Mouse (Mus musculus) liver, embryonic 14.5 days (tissue): ENCODE data around the gene Hmcn2.

Source experiments
- CTCF ChIP-seq: IDR thresholded peaks from 2 replicates; pipeline ENCODE4 v1.5.1; 2016; ENCODE audit warnings: antibody characterized with exemption, low read depth, control low read depth
- EP300 ChIP-seq: IDR thresholded peaks from 2 replicates; pipeline ENCODE4 v1.6.1; 2016; ENCODE audit warnings: antibody characterized with exemption, low read depth

GRCm38 (mm10) chr2:31460025-31460571, 145.9 kb downstream of the Hmcn2 start:
- TF ChIP-seq CTCF (peak; percentile 42), EP300 (peak; percentile 39; the same call in 1 of the 2 replicates)
